Mouse (Mus musculus) testis, adult 2 months (tissue): ENCODE measurements around the gene Hoxa7.

ENCODE experiments used
- CTCF ChIP-seq: fragments of 200-500 bp; IDR thresholded peaks from 2 replicates; pipeline ENCODE4 v1.5.1; 2012; ENCODE audit warnings: low read depth, mild to moderate bottlenecking, inconsistent platforms, low read length, moderate library complexity; ENCODE audit not compliant: control insufficient read depth, insufficient read depth, insufficient replicate concordance
- POLR2A ChIP-seq: fragments of 200-500 bp; IDR thresholded peaks from 2 replicates; pipeline ENCODE4 v1.6.1; 2012; ENCODE audit warnings: low read depth, mild to moderate bottlenecking, inconsistent platforms, low read length, moderate library complexity; ENCODE audit not compliant: control insufficient read depth

- TF ChIP-seq POLR2A (no peak), CTCF (no peak)
Observed at GRCm38 (mm10) chr6:52209685-52210046, 12.0 kb downstream of the Hoxa7 start.
